Mouse (Mus musculus) cerebellum, adult (tissue): Measurements from ENCODE around the gene Zfp672.
"Not testable (repeated sequence)": the region's sequence is repeated elsewhere in the genome, so short reads cannot be mapped to it uniquely, and the experiment has no call there.

Experiments
- ATAC-seq: cut with Nextera tagmentation; 2 replicates; pipeline ENCODE4 v1.9.2; 2017; ENCODE audit warnings: mild to moderate bottlenecking, moderate library complexity, mixed read lengths; ENCODE audit not compliant: insufficient number of reproducible peaks, low FRiP score, low TSS enrichment

Zfp672 gene

GRCm38 (mm10) chr11:58330276-58331148 is at the start of gene Zfp672, which contains the start of gene Sh3bp5l:
Gene Zfp672, minus strand, starts transcription at chr11:58330339.
Gene Sh3bp5l, plus strand, starts transcription at chr11:58330724.
- ATAC-seq = peak; percentile 92

DNA sequence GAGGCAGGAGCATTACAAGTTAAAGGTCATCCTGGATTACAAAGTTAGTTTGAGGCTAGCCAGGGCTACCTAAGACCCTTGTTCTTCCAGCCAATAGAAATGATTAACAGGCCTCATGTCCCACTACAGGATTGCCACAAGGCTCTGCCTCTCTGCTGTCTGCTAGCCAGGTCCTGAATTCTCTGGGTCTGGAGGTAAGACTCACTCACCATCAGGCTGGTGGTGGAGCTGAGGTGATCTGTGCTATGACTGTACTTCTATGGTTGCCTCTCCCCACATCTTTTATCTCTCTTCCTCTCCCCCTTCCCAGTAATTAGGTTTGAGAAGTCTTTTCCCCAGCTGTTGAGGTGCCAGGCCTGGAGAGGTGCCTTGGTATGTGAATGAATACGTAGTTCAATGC is 49.4 kb upstream of the Zfp672 start:
- no peak for ATAC-seq

GRCm38 (mm10) chr11:58378763-58379278 is 48.7 kb upstream of the Zfp672 start, which contains the start of gene Lypd8:
Gene Lypd8, plus strand, starts transcription at chr11:58379043.
- ATAC-seq = no peak

DNA sequence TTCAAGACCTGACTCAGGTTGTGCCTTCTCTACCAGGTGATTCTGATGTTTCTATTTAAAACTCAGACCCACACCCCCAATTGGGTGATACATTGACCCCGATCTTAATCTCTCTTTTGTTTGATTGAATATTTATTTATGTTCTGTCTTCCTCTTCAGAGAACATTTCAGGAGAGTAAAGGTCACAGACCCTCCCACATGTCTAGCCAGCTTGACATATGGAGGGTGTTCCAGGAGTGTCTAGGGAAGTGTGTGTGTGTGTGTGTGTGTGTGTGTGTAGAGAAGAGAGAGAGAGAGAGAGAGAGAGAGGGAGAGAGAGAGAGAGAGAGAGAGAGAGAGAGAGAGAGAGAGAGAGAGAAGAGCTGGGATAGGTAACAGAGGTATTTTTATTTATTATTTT is 47.5 kb upstream of the Zfp672 start:
- ATAC-seq = no peak

DNA sequence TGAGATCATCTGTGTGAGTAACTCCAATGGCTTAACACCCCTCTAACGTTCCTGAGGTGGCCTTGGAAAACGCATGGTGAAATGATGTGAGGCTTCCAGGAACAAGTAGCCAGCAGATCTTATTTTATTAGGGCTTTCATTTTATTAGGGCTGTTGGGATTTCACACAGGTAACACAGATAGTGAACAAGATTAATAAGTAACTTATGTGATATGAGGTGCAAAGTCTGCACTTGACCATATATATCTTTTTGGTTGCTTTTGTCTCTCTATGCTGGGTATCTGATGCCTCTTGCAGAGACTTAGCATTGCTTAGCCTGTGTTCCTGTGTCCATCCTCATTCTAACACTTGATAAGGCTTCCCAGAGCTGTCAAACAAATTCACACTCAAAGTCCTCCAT is 47.1 kb upstream of the Zfp672 start:
- ATAC-seq = no peak

DNA sequence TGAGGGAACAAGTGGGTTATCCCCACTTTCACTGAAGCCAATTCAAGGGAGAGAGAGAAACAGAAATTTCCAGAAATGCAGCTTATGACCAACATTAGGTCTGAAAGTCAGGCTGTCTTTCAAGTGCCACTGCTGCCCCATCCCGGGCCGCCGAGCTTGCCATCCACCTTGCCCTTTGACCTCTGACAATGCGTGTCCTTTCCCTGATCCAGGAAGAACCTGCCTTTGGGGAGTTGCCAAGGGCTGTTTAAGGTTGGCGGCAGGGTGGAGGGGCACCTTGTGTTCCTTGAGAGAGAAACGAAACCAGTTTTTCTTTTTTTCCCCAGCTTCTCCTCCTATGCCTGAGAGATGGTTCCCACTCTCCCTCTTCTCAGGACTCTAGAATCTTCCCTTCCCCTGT is 36.1 kb upstream of the Zfp672 start:
- not testable (repeated sequence) for ATAC-seq

- no peak for ATAC-seq
These were observed 34.3 kb upstream of the Zfp672 start for GRCm38 (mm10) chr11:58364454-58364853.

DNA sequence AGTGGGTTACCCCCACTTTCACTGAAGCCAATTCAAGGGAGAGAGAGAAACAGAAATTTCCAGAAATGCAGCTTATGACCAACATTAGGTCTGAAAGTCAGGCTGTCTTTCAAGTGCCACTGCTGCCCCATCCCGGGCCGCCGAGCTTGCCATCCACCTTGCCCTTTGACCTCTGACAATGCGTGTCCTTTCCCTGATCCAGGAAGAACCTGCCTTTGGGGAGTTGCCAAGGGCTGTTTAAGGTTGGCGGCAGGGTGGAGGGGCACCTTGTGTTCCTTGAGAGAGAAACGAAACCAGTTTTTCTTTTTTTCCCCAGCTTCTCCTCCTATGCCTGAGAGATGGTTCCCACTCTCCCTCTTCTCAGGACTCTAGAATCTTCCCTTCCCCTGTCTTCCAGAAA is 32.4 kb upstream of the Zfp672 start:
- ATAC-seq = not testable (repeated sequence)

GRCm38 (mm10) chr11:58357844-58358534 is 27.9 kb upstream of the Zfp672 start:
- no peak for ATAC-seq

DNA sequence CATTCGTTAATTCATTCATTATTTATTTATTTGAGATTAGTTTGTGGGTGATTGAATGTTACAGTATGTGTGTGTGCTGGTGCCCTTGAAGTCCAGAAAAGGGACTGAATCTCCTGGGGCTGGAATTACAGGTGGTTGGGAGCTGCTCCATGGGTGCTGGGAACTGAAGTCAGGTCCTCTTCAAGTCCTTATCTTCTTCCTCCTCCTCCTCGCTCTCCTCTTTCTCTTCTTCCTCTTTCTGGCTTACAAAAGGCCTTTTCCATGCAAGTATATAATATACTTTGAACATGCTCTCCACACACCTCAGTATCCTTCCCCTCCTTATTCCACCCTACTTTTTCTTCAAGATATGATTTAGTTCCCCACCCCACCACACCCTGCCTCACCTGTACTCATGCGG is 26.9 kb upstream of the Zfp672 start:
- ATAC-seq = no peak

DNA sequence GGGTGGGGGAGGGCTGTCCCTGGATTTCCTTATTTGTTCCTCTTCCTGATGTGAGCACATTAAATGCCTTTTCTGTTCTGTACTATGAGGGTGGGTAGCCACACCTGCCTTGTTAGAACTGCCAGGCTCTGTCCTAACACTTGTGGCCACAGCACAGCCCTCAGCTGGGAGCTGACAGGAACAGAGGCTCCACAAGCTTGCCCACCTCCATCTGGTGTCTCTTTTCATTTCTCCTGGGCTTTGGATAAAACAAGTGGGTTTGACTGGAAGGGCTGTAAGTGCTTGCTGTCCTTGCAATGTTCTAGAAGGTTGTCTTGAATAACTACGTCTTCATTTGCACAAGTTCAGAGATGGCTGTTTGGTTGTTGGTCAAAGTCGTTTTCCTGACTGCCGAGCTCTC is 24.8 kb upstream of the Zfp672 start:
- ATAC-seq = no peak

DNA sequence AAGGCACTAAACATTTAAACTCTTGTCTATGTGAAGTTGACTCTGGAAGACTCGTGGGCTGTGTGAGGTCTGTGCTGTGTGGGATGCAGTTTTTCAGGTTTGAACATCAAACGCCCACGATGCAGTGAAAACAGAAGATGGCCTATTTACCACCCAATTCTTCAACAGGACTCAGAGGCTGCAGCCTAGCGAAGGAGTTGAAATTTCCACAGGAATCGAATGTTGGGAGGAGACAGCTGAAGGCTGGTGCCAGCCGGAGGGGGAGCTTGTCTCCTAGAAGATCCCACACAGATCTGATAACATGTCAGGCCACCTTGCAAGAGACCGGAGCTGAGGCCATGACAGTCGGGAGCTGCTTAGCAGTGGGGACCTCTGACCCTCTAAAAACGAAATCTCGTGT is 24.3 kb upstream of the Zfp672 start:
- no peak for ATAC-seq

DNA sequence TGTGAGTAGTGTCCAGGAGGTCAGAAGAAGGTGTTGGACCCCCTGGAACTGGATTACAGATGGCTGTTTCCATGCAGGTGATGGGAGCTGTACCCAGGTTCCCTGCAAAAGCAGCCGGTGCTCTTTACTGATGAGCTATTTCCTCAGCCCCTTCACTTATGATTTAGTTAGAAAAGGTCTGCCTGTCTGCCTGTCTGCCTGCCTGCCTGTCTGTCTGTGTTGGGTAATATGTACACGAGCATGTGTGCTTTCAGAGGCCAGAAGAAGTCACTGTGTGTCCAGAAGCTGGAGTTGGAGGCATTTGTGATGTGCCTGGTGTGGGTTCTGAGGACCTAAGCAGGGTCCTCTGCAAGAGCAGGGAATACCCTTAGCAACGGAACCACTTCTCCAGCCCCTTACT is 23.6 kb upstream of the Zfp672 start:
- ATAC-seq = no peak

- no peak for ATAC-seq
These were observed 22.8 kb upstream of the Zfp672 start for GRCm38 (mm10) chr11:58352681-58353548.

DNA sequence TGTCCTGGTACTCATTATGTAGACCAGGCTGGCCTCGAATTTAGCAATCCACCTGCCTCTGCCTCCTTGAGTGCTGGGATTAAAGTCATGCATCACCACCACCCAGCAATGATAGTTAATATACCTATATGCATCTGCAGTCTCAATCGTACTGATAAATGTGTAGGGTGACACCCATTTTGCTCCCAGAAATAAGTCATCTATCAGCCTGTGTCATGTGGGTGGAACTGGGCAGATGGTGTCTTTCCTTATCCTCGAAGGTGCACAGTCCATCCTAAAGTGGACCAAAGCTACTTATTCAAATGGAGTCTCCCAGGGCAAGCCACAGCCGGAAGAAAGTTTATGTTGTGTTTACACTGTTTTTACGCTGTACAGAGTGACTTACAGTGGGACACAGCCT is 21.0 kb upstream of the Zfp672 start:
- no peak for ATAC-seq

DNA sequence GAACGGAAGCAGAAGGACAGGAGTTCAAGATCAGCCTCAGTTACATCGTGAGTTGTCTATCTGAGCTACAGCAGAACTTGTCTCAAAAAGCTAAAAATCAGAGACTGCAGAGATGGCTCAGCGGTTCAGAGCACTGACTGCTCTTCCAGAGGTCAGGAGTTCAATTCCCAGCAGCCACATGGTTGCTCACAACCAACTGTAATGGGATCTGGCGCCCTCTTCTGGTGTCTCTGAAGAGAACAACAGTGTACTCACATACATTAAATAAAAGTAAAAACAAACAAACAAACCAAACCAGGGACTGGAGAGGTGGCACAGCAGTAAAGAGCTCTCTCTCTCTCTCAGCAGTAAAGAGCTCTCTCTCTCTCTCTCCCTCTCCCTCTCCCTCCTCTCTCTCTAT is 20.5 kb upstream of the Zfp672 start:
- ATAC-seq = no peak

- ATAC-seq = no peak
These were observed 16.6 kb upstream of the Zfp672 start for GRCm38 (mm10) chr11:58346745-58347144.

DNA sequence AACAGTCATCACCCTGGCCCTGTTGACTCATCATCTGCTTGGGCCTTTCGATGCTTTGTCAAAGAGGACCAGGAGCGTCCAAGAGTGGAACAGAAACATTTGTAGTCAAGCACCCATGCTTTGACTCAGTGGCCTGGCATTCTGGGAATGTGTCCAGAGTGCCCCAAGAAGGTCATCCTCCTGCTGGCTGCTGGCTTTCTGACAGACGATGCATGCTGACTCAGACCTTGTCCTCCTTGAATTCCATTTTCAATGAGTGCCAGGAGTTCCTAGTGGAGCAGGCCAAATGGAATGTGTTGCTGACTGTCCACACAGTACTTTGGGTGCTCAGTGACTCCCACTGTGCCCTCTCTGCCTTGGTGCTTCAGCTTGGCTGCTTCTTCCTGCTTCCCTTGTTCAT is 4.6 kb upstream of the Zfp672 start:
- ATAC-seq = no peak

- no peak for ATAC-seq
These were observed 1.4 kb upstream of the Zfp672 start for GRCm38 (mm10) chr11:58331546-58331945.

- ATAC-seq = 0 out of 2 replicates have a peak, but pooled peaks have one; percentile 14
These were observed 983 bp upstream of the Zfp672 start for GRCm38 (mm10) chr11:58331149-58331495.
